In genomic region chr6:86438272-86439118, GRCm38 (mm10) we compare ENCODE assay signal across 8 mouse cellular contexts. TPM values are rescaled to one million over a fixed set of nuclear protein-coding genes. Genes with fewer than 3 reads are reported as not detected.
DNase-seq lines count a peak whose midpoint lies in the region; ATAC-seq lines count a peak whose summit lies in the region.

Gene C87436, plus strand, starts transcription at chr6:86438374.

- H3K27me3 ChIP-seq in heart, embryonic 10.5 days (ENCODE audit: insufficient read depth, poor library complexity, severe bottlenecking), result no peaks in the 10 kb centered on the region
- H3K27me3 ChIP-seq in kidney, embryonic 15.5 days, result no peaks in the 10 kb centered on the region

- peak; percentile 89 to 92 for DNase-seq in B cell, adult 2 months
- peak; percentile 99 for DNase-seq in brain, adult 2 months (ENCODE audit: low read depth, low spot score)
- DNase-seq in heart, embryonic 10.5 days (ENCODE audit: low spot score), result peak; percentile 98
- DNase-seq in liver, result peak; percentile 92
- peak; percentile 89 to 95 for DNase-seq in spleen, postnatal 4 days (ENCODE audit: low spot score in 2 of 2)

- H3K9ac ChIP-seq in kidney, embryonic 15.5 days, result peak within 1 kb of the TSS; percentile 84

- ATAC-seq in erythroblast, adult 5-6 weeks (replicated peaks; ENCODE audit: low FRiP score, poor library complexity, severe bottlenecking), result peak; percentile 93
- ATAC-seq in kidney, embryonic 15.5 days (replicated peaks; ENCODE audit: low FRiP score), result peak; percentile 94
- peak; percentile 84 for ATAC-seq in monocyte, adult 5-6 weeks (replicated peaks; ENCODE audit: insufficient number of reproducible peaks, low FRiP score, low TSS enrichment, poor library complexity, severe bottlenecking)

- peak within 1 kb of the TSS; percentile 90 for H3K4me3 ChIP-seq in heart, embryonic 10.5 days
- H3K4me3 ChIP-seq in kidney, embryonic 15.5 days (replicated peaks), result peak within 1 kb of the TSS; percentile 82

- WGBS in heart, embryonic 10.5 days, result under 1% methylated on average over 59 of the region's 59 CpGs
- under 1% methylated on average over 59 of the region's 59 CpGs for WGBS in kidney, embryonic 15.5 days

- peak within 1 kb of the TSS; percentile 99 for H3K27ac ChIP-seq in heart, embryonic 10.5 days
- peak within 1 kb of the TSS; percentile 97 for H3K27ac ChIP-seq in kidney, embryonic 15.5 days

- peak within 1 kb of the TSS; percentile 82 for H3K4me2 ChIP-seq in kidney, embryonic 15.5 days

- peaks cover 9% of the 10 kb centered on the region; the same call in 1 of the 2 replicates for H3K4me1 ChIP-seq in heart, embryonic 10.5 days
- H3K4me1 ChIP-seq in kidney, embryonic 15.5 days, result peaks cover 10% of the 10 kb centered on the region

- peaks cover 29% of the 10 kb centered on the region for H3K36me3 ChIP-seq in heart, embryonic 10.5 days
- H3K36me3 ChIP-seq in kidney, embryonic 15.5 days, result peaks cover 52% of the 10 kb centered on the region

- no peaks in the 10 kb centered on the region for H3K9me3 ChIP-seq in heart, embryonic 10.5 days
- no peaks in the 10 kb centered on the region for H3K9me3 ChIP-seq in kidney, embryonic 15.5 days (replicated peaks)

RNA-seq across cellular contexts. Expression of gene C87436, which starts in this region (rescaled TPM):
- total RNA-seq in erythroblast, adult 5-6 weeks (2015; ENCODE audit: low replicate concordance), result 22.5 and 28.2 TPM in 2 replicates
- total RNA-seq in erythroblast, adult 5-6 weeks (2017; ENCODE audit: low replicate concordance), result 13.7 and 26.9 TPM in 2 replicates
- 16.6 and 18.0 TPM in 2 replicates for polyA plus RNA-seq in heart, embryonic 10.5 days (2016; fragmentation: Nextera tagmentation; extraction: Ambion mirVana)
- polyA plus RNA-seq in kidney, embryonic 15.5 days (2015; fragmentation: Nextera tagmentation; extraction: Ambion mirVana), result 24.4 and 25.5 TPM in 2 replicates
- total RNA-seq in monocyte, adult 5-6 weeks (2017), result 43.0 to 51.5 TPM (median 49.7 TPM) in 3 replicates

Comparison
In these comparisons a context has a peak if more than half of its experiments do, and no peak if none do; other contexts are left out.
1. Peak in every context shown above with its lines: DNase-seq, ATAC-seq, H3K4me3 ChIP-seq and H3K27ac ChIP-seq.